Mouse (Mus musculus) right cerebral cortex, postnatal 4 days (tissue): ENCODE results near the gene Mex3d.

Source experiments
- DNase-seq: peaks from one replicate; pipeline ENCODE4 v3.0.0-alpha.2; 2022

Mex3d gene

DNA sequence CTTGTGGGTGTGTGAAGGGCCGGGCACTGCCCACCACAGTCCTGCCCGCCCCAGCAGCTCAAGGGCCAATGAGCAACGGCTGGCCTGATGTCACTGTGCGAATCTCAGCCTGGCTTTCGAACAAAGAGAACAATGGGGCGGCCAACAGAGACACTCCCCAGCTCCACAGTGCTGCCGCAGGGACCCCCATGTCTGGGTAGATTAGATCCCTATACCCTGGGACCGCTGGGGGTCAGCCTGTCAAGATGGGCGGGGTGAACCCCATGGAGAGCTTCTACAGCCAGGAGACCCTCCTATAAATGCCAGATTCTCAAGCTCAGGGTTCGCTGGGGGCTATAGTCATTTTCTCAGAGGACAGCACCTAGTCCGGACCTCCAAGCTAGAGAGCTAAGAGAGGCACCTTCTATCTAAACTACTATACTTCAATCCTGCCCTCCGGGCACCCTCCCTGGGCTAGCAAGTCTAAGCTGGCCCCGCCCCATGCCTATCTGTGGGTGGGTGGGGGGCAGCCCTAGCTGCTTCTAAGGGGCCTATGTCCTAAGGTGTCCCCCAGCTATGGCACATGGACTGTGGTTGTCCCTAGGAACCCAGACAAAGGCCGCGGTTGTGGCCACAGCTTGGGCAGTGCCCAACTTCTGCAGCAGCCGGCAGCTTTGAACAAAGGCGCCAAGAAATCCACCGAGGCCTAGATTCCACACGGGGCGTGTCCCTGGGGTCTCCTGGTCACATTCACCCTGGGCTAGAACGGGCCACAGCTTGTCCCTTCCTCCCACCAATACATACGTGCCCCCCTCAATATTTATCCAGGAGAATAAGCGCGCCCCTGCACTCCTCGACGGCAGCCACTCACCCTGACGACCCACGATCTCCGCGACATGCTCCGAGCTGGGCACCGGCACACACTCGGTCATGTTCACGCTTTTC lies 1.4 kb downstream of the Mex3d start:
- peak; percentile 61 for DNase-seq

- no peak for DNase-seq
Measured at GRCm38 (mm10) chr10:80385310-80385709, 2.1 kb downstream of the Mex3d start.

DNA sequence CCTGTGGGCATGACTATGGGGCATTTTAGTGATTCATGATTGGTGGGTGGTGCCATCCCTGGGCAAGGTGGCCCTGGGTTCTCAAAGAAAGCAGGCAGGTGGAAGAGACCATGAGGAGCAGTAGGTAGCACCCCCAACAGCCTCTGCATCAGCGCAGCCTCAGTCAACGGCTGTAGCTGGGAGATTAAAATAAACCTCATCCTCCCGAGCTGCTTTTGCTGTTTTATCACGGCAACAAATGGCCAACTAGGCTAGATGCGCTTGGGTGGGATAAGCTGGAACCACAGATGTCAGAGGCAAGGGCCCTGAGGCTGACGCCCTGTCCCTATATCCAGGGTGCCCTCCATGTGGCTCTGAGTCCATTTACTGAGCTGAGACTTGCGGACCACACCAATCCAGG lies 2.8 kb downstream of the Mex3d start:
- no peak for DNase-seq

GRCm38 (mm10) chr10:80384115-80384639 lies 3.3 kb downstream of the Mex3d start:
- DNase-seq = no peak

- no peak for DNase-seq
Measured at GRCm38 (mm10) chr10:80383431-80383830, 4.0 kb downstream of the Mex3d start.

- no peak for DNase-seq
Measured at GRCm38 (mm10) chr10:80382641-80383365, 4.7 kb downstream of the Mex3d start.

DNA sequence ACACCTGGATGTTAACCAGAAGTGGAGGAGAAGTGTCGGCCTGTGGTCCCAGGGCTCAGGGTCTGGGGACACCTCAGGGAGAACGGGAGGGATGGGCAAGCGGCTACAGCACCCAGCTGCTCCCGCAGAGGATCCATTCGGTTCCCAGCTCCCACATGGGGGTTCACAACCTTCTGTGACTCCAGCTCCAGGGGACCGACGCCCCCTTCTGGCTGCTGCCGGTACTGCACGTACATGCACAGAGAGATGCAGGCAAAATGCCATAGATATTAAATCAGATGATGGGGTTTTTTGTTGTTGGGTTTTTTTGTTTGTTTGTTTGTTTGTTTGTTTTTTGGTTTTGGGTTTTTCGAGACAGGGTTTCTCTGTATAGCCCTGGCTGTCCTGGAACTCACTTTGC lies 9.7 kb downstream of the Mex3d start:
- peak; percentile 62 for DNase-seq

DNA sequence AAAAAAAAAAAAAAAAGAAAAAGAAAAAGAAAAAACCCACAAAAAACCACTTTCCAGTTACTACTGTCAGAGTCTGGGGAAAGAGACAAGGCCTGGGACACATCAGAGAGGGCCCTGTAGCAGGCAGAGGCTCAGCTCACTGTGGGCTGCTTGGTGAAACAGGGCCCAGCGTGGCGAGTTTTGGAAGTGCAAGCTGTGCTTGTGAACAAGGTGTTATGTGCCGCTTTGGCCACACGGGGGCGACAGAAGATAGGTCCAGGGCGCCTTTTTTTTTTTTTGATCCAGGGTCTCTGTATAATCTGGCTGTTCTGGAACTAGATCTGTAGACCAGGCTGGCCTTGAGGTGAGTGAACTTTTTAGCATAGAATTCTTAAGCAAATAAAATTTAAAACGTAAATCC lies 11.3 kb downstream of the Mex3d start:
- DNase-seq = peak; percentile 98

DNA sequence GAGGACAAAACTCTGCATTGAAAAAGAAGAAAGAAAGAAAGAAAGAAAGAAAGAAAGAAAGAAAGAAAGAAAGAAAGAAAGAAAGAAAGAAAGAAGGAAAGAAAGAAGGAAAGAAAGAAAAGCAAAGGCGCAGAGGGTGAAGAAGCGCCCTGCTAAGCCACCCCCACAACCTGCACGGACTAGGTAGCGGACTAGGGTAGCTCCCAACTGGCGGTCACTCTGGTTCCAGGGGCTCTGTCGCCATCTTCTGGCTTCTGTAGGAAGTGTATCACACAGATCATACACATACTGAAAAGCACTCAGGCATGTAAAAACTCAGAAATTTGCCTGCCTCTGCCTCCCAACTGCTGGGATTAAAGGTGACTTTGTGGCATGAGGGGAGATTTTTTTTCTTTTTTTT lies 13.4 kb downstream of the Mex3d start:
- DNase-seq = peak; percentile 70

- no peak for DNase-seq
Measured at GRCm38 (mm10) chr10:80372706-80373105, 14.8 kb downstream of the Mex3d start.

GRCm38 (mm10) chr10:80371983-80372382 lies 15.5 kb downstream of the Mex3d start:
- no peak for DNase-seq

DNA sequence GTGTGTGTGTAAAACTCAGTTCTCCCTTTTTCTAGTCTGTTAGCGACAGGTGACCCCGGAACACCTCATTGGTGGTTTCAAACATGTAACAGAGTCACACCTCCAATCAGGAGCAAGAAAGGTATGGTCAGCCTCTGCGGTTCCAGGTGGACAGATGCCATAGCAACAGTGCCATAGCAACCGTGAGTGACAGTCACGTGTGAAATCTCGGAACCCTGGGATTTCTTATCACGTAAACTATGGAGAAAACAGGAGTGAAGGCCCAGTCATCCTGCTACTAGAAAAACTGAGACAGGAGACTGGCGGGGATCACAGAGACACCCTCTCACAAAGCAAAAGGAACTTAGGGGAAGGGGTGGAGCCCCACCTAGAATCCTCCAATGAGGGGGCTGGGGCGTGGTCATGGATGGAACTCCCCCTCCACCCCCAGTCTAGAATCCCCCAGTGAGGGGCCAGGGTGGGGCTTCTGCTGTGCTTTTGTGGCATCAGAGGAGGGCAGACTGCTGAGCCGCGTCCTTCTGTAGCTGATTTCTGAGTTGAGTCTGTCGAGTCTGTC lies 16.0 kb downstream of the Mex3d start:
- no peak for DNase-seq

DNA sequence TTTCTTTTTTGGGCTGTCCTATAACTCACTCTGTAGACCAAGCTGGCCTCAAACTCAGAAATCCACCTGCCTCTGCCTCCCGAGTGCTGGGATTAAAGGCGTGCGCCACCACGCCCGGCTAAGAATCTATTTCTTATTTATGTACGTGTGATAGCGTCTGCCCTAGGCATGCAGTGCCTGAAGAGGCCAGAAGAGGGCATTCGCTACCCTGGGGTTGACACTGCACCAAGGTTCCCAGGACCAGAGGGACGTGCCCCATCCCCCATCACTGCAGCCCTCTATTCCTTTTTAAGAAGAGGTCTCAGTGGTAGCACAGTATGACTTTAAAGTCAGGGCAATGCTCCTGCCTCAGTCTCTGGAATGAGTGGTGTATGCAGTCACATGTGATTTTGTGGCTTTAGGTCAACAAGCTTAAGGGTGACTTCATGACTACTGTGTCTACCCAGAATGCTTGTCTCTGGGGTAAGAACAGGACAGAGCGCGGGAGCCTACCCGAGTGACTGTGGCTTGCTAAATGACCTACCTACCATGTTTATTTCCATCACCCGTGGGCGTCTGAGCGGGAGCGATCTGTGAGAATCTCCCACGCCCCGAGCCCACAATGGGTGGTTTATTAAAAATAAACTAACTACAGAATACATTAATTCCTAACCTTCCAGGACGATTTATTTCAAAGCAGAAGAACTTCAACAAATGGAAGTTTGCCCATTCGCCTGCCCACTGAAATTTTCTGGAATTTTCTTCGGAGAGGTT lies 17.3 kb downstream of the Mex3d start:
- DNase-seq = no peak

DNA sequence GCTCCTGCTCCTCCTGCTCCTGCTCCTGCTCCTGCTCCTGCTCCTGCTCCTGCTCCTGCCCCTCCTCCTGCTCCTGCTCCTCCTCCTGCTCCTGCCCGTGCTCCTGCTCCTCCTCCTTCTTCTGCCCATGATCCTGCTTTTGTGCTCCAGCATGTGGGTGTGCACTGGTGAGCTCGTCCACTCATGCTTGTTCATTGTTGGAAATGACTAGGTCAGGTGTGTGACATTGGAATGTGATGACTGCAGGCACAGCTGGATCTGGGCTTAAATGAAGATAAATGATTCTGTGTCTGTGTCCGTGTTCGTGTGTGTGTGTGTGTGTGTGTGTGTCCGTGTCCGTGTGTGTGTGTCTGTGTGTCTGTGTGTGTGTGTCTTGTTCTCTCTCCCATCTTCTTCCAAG lies 19.1 kb downstream of the Mex3d start:
- no peak for DNase-seq

- no peak for DNase-seq
Measured at GRCm38 (mm10) chr10:80367954-80368353, 19.5 kb downstream of the Mex3d start.

- no peak for DNase-seq
Measured at GRCm38 (mm10) chr10:80365736-80366135, 21.7 kb downstream of the Mex3d start.

- DNase-seq = no peak
Measured at GRCm38 (mm10) chr10:80363734-80364133, 23.7 kb downstream of the Mex3d start.

- no peak for DNase-seq
Measured at GRCm38 (mm10) chr10:80357994-80358639, 29.3 kb downstream of the Mex3d start.

DNA sequence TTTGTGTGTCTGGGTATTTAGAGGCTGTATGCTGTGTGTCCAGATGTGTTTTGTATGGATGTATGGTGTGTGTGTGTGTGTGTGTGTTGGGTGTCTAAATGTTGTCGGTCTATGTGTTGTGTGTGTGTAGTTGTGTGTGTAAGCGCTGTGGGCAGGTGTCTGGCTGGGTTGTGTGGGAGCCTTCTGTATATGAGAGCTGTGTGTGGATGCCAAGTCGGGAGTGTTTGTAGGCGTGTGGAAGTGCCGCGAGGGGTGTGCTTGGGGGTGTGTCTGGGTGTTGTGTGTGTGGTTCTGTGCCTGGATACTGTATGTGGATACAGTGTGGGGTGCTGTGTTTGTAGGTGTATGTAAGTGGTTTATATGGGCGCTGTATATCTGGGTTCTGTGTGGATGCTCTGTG lies 30.1 kb downstream of the Mex3d start:
- DNase-seq = no peak

GRCm38 (mm10) chr10:80356737-80357136 lies 30.7 kb downstream of the Mex3d start:
- DNase-seq = no peak

DNA sequence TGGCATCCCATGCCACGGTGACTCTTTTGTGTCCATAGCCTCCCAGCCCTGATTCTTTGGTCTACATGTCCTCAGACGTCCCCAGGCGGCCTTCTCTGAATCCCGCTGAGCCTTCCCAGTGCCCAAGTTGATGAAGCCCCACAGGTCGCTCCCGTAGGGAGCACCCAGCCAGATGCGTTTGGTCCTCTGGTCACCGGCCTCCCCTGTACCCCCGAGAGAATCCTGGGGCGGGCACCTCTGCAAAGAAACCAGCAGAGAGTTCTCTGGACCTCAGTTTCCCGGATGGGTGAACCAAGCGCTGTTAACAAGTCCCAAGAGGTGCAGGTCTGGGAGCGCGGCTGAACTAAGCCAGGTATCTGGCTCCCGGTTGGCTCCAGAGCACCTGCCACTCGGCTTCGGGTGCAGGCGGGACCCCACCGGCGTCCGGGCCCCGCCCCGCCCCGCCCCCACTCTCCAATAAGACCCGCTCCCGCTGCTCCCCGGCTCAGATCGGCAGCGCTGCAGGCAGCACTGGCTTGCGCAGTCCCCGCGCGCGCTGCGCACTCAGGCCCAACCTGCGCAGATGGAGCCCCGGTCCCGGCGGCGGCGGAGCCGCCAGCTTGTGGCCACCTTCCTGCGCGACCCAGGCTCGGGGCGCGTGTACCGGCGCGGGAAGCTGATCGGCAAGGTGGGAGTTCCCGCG lies 31.3 kb downstream of the Mex3d start, which contains the start of gene Plk5:
Plk5 (plus strand) TSS at position 459 of the 682 bp plus-strand sequence.
- DNase-seq = no peak

DNA sequence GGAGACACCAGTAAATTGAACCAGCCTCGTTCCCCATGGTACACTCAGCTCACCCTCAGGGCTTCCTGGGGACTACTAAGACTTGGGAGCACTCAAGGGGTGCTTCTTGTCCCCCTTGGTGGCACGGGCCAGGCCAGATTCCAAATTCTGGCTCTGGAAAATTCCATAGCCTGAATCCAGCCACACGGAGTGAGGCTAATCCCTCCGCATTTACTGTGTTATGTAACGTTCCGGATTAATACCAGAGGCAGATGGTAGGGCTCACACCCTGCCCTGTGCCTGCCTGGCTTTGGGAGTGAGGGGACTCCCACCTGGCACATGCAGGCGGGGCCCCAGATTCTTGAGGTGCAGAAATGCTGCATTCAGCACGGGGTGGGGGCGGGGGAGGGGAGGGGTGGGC lies 32.0 kb downstream of the Mex3d start:
- DNase-seq = no peak
